Mouse (Mus musculus): ENCODE data around the gene Yeats4. TPM values are rescaled to one million over a fixed set of nuclear protein-coding genes. Genes with fewer than 3 reads are reported as not detected.
"Not testable (repeated sequence)": the region's sequence is repeated elsewhere in the genome, so short reads cannot be mapped to it uniquely, and the experiment has no call there.

The Yeats4 gene
- polyA plus RNA-seq, 1 experiment from 2014 or later: 49.2 TPM

- DNase-seq: no peak
- Histone ChIP-seq H3K27me3 (no peaks in the 10 kb centered on the region), H3K9me3 (replicated peaks) (no peaks in the 10 kb centered on the region), H3K4me3 (replicated peaks) (no peak overlapping the region), H3K27ac (no peak overlapping the region), H3K4me1 (replicated peaks) (peaks cover 6% of the 10 kb centered on the region), H3K9ac (no peak overlapping the region), H3K4me2 (no peak overlapping the region), H3K36me3 (peaks cover 82% of the 10 kb centered on the region)
- WGBS (ENCODE audit: insufficient replicate concordance): 75% methylated on average over 20 of the region's 20 CpGs
- ATAC-seq (ENCODE audit: low read depth): peak; percentile 49
Observed at GRCm38 (mm10) chr10:117217246-117217840, 7.0 kb downstream of the Yeats4 start.

GRCm38 (mm10) chr10:117216793-117217192 lies 7.5 kb downstream of the Yeats4 start:
- Histone ChIP-seq H3K36me3 (peaks cover 77% of the 10 kb centered on the region), H3K4me3 (replicated peaks) (no peak overlapping the region), H3K4me1 (replicated peaks) (peaks cover 5% of the 10 kb centered on the region; the same call in 1 of the 2 replicates), H3K9me3 (replicated peaks) (no peaks in the 10 kb centered on the region), H3K4me2 (no peak overlapping the region), H3K9ac (no peak overlapping the region), H3K27ac (no peak overlapping the region), H3K27me3 (no peaks in the 10 kb centered on the region)
- peak; percentile 56 for ATAC-seq (ENCODE audit: low read depth)
- WGBS (ENCODE audit: insufficient replicate concordance): 54% methylated on average over 5 of the region's 5 CpGs
- DNase-seq: peak; percentile 34

- peaks cover 5% of the 10 kb centered on the region; the same call in 1 of the 2 replicates for H3K4me1 ChIP-seq (replicated peaks)
- peaks cover 70% of the 10 kb centered on the region for H3K36me3 ChIP-seq
- peak; percentile 18; the same call in 1 of the 2 replicates for ATAC-seq (ENCODE audit: low read depth)
- H3K27ac ChIP-seq: no peak overlapping the region
- no peak overlapping the region for H3K4me3 ChIP-seq (replicated peaks)
- no peak overlapping the region for H3K9ac ChIP-seq
- WGBS (ENCODE audit: insufficient replicate concordance): 90% methylated on average over 9 of the region's 9 CpGs
- no peak for DNase-seq
- H3K27me3 ChIP-seq: no peaks in the 10 kb centered on the region
- no peak overlapping the region for H3K4me2 ChIP-seq
- H3K9me3 ChIP-seq (replicated peaks): no peaks in the 10 kb centered on the region
Observed at GRCm38 (mm10) chr10:117216132-117216495, 8.2 kb downstream of the Yeats4 start.

GRCm38 (mm10) chr10:117215409-117216131 lies 8.7 kb downstream of the Yeats4 start:
- no peaks in the 10 kb centered on the region for H3K27me3 ChIP-seq
- H3K4me3 ChIP-seq (replicated peaks): no peak overlapping the region
- 86% methylated on average over 25 of the region's 25 CpGs for WGBS (ENCODE audit: insufficient replicate concordance)
- no peak overlapping the region for H3K4me2 ChIP-seq
- no peak overlapping the region for H3K9ac ChIP-seq
- peaks cover 5% of the 10 kb centered on the region; the same call in 1 of the 2 replicates for H3K4me1 ChIP-seq (replicated peaks)
- ATAC-seq (ENCODE audit: low read depth): no peak
- no peak overlapping the region for H3K27ac ChIP-seq
- peaks cover 64% of the 10 kb centered on the region for H3K36me3 ChIP-seq
- H3K9me3 ChIP-seq (replicated peaks): no peaks in the 10 kb centered on the region
- DNase-seq: no peak

GRCm38 (mm10) chr10:117211023-117211422 lies 13.3 kb downstream of the Yeats4 start:
- 80% methylated on average over 6 of the region's 6 CpGs for WGBS (ENCODE audit: insufficient replicate concordance)
- ATAC-seq (ENCODE audit: low read depth): no peak
- Histone ChIP-seq H3K4me2 (no peak overlapping the region), H3K27me3 (no peaks in the 10 kb centered on the region), H3K4me1 (replicated peaks) (peaks cover 5% of the 10 kb centered on the region; the same call in 1 of the 2 replicates), H3K4me3 (replicated peaks) (no peak overlapping the region), H3K9me3 (replicated peaks) (no peaks in the 10 kb centered on the region), H3K27ac (no peak overlapping the region), H3K9ac (no peak overlapping the region), H3K36me3 (peaks cover 22% of the 10 kb centered on the region)
- DNase-seq: no peak

GRCm38 (mm10) chr10:117209469-117209938 lies 14.8 kb downstream of the Yeats4 start:
- H3K4me2 ChIP-seq: peak overlapping the region; percentile 57
- no peaks in the 10 kb centered on the region for H3K9me3 ChIP-seq (replicated peaks)
- H3K4me1 ChIP-seq (replicated peaks): peaks cover 5% of the 10 kb centered on the region; the same call in 1 of the 2 replicates
- H3K9ac ChIP-seq: peak overlapping the region; percentile 37; the same call in 1 of the 2 replicates
- peak overlapping the region; percentile 41 for H3K4me3 ChIP-seq (replicated peaks)
- peak; percentile 57 for ATAC-seq (ENCODE audit: low read depth)
- 19% methylated on average over 11 of the region's 11 CpGs for WGBS (ENCODE audit: insufficient replicate concordance)
- peaks cover 7% of the 10 kb centered on the region for H3K36me3 ChIP-seq
- 0 out of 2 replicates have a peak, but pooled peaks cover 3% of the 10 kb centered on the region for H3K27me3 ChIP-seq
- peak; percentile 35 for DNase-seq
- no peak overlapping the region for H3K27ac ChIP-seq

- WGBS (ENCODE audit: insufficient replicate concordance): 76% methylated on average over 6 of the region's 6 CpGs
- not testable (repeated sequence) for H3K27me3 ChIP-seq; H3K4me3 ChIP-seq (replicated peaks); H3K27ac ChIP-seq; H3K9me3 ChIP-seq (replicated peaks); ATAC-seq (ENCODE audit: low read depth); H3K4me2 ChIP-seq; H3K9ac ChIP-seq; DNase-seq; H3K4me1 ChIP-seq (replicated peaks); H3K36me3 ChIP-seq
Observed at GRCm38 (mm10) chr10:117208787-117209186, 15.5 kb downstream of the Yeats4 start.

- H3K9ac ChIP-seq: no peak overlapping the region
- DNase-seq: no peak
- no peak overlapping the region for H3K4me2 ChIP-seq
- H3K27me3 ChIP-seq: 0 out of 2 replicates have a peak, but pooled peaks cover 6% of the 10 kb centered on the region
- H3K27ac ChIP-seq: no peak overlapping the region
- no peak for ATAC-seq (ENCODE audit: low read depth)
- H3K36me3 ChIP-seq: no peaks in the 10 kb centered on the region
- H3K9me3 ChIP-seq (replicated peaks): no peaks in the 10 kb centered on the region
- H3K4me3 ChIP-seq (replicated peaks): no peak overlapping the region
- H3K4me1 ChIP-seq (replicated peaks): peaks cover 11% of the 10 kb centered on the region
- 78% methylated on average over 15 of the region's 15 CpGs for WGBS (ENCODE audit: insufficient replicate concordance)
Observed at GRCm38 (mm10) chr10:117208221-117208620, 16.1 kb downstream of the Yeats4 start.

- H3K9ac ChIP-seq: no peak overlapping the region
- H3K4me1 ChIP-seq (replicated peaks): peaks cover 12% of the 10 kb centered on the region
- H3K27me3 ChIP-seq: 0 out of 2 replicates have a peak, but pooled peaks cover 6% of the 10 kb centered on the region
- WGBS (ENCODE audit: insufficient replicate concordance): 72% methylated on average over 3 of the region's 3 CpGs
- no peaks in the 10 kb centered on the region for H3K9me3 ChIP-seq (replicated peaks)
- DNase-seq (no peak), ATAC-seq (ENCODE audit: low read depth) (no peak)
- no peak overlapping the region for H3K27ac ChIP-seq
- no peaks in the 10 kb centered on the region for H3K36me3 ChIP-seq
- no peak overlapping the region for H3K4me3 ChIP-seq (replicated peaks)
- H3K4me2 ChIP-seq: no peak overlapping the region
Observed at GRCm38 (mm10) chr10:117206070-117206469, 18.2 kb downstream of the Yeats4 start.

GRCm38 (mm10) chr10:117203558-117203981 lies 20.7 kb downstream of the Yeats4 start:
- no peak overlapping the region for H3K9ac ChIP-seq
- no peak for ATAC-seq (ENCODE audit: low read depth)
- H3K4me1 ChIP-seq (replicated peaks): peaks cover 7% of the 10 kb centered on the region; the same call in 1 of the 2 replicates
- 71% methylated on average over 2 of the region's 2 CpGs for WGBS (ENCODE audit: insufficient replicate concordance)
- H3K4me3 ChIP-seq (replicated peaks): no peak overlapping the region
- H3K4me2 ChIP-seq: no peak overlapping the region
- no peak overlapping the region for H3K27ac ChIP-seq
- H3K36me3 ChIP-seq: no peaks in the 10 kb centered on the region
- H3K9me3 ChIP-seq (replicated peaks): no peaks in the 10 kb centered on the region
- DNase-seq: no peak
- H3K27me3 ChIP-seq: peaks cover 12% of the 10 kb centered on the region; the same call in 1 of the 2 replicates

- Histone ChIP-seq H3K9ac (no peak overlapping the region), H3K36me3 (no peaks in the 10 kb centered on the region), H3K9me3 (replicated peaks) (no peaks in the 10 kb centered on the region), H3K4me2 (no peak overlapping the region), H3K4me1 (replicated peaks) (peaks cover 7% of the 10 kb centered on the region; the same call in 1 of the 2 replicates), H3K4me3 (replicated peaks) (no peak overlapping the region), H3K27me3 (peaks cover 12% of the 10 kb centered on the region; the same call in 1 of the 2 replicates), H3K27ac (no peak overlapping the region)
- DNase-seq (no peak), ATAC-seq (ENCODE audit: low read depth) (no peak)
- WGBS (ENCODE audit: insufficient replicate concordance): 55% methylated on average over 17 of the region's 17 CpGs
Observed at GRCm38 (mm10) chr10:117202981-117203557, 21.2 kb downstream of the Yeats4 start.
